ENCODE assay signal across 8 mouse cellular contexts in the genomic region with DNA sequence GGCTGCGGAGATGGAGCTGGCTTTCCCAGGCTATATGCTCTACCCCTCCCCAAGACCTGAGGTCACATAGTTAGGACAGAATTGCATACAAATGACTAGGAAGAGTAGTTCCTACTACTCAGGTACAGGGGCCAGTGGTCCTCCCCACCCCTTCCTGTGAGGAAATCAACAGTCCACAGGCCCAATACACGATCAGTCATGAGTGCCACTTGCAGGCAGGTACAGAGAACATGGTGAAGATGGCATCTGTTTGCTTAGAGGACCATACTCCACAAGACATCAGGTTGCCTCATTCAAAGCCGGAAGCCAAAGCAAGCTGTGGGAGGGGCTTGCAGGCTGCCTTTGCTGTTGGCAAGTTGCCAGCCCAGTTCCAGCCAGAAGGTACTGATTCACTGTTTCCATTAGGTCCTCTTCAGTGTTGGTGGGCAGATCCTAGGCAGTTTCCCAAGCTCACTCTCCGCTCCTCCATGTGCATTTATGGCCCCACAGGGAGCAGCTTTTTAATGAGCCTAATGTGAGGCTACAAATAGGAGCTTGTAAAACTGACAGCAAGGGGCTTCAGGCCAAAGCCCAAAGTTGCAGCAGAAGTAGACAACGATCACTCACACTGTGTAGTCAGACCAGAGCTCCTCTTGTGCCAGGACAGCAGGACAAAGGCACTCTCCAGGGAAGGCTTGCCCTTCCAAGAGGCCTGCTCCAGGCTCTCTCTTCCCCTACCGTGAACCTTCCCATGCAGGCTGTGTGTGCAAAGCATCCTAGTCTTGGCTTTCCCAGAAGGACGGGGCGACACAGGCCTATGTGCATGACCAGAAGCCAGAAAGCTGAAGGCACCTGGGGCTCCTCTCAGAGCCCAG.
A peak's percentile ranks its signal among the peaks of the same experiment; 100 is the strongest.
DNase-seq lines count a peak whose midpoint lies in the region; ATAC-seq lines count a peak whose summit lies in the region.

No protein-coding gene starts in this region.

- no peak for ATAC-seq in heart, embryonic 13.5 days (ENCODE audit: extremely low read depth, insufficient number of reproducible peaks, low FRiP score, low TSS enrichment)
- ATAC-seq in lung, embryonic 16.5 days (ENCODE audit: low read depth) = peak; percentile 72
- ATAC-seq in stomach, embryonic 14.5 days (ENCODE audit: insufficient number of reproducible peaks, insufficient read depth, low FRiP score, low read depth) = peak; percentile 54; the same call in 1 of the 2 replicates
- ATAC-seq in erythroblast, adult 5-6 weeks (replicated peaks; ENCODE audit: low FRiP score, poor library complexity, severe bottlenecking) = no peak

- H3K36me3 ChIP-seq in heart, embryonic 13.5 days = no peaks in the 10 kb centered on the region
- no peaks in the 10 kb centered on the region for H3K36me3 ChIP-seq in lung, embryonic 16.5 days (ENCODE audit: control insufficient read depth, insufficient read depth, low read length)
- H3K36me3 ChIP-seq in stomach, embryonic 14.5 days (ENCODE audit: control insufficient read depth, insufficient read depth, low read length) = no peaks in the 10 kb centered on the region

- H3K9ac ChIP-seq in heart, embryonic 13.5 days = peak overlapping the region; percentile 28
- no peak overlapping the region for H3K9ac ChIP-seq in lung, embryonic 16.5 days (ENCODE audit: low read length)
- H3K9ac ChIP-seq in stomach, embryonic 14.5 days (replicated peaks; ENCODE audit: low read depth, low read length) = no peak overlapping the region

- 0 out of 2 replicates have a peak overlapping the region, but pooled peaks have one; percentile 15 for H3K4me2 ChIP-seq in heart, embryonic 13.5 days
- H3K4me2 ChIP-seq in lung, embryonic 16.5 days (ENCODE audit: low read depth, low read length) = no peak overlapping the region
- no peak overlapping the region for H3K4me2 ChIP-seq in stomach, embryonic 14.5 days (replicated peaks; ENCODE audit: low read depth, low read length)

- H3K27me3 ChIP-seq in heart, embryonic 13.5 days (replicated peaks) = no peaks in the 10 kb centered on the region
- no peaks in the 10 kb centered on the region for H3K27me3 ChIP-seq in lung, embryonic 16.5 days (ENCODE audit: control insufficient read depth, insufficient read depth, low read depth, low read length)
- H3K27me3 ChIP-seq in stomach, embryonic 14.5 days (ENCODE audit: control insufficient read depth, insufficient read depth, low read length) = no peaks in the 10 kb centered on the region

- DNase-seq in ovary, postnatal 10 days (ENCODE audit: low spot score) = peak; percentile 26
- no peak for DNase-seq in ovary, adult 18-20 months (ENCODE audit: low spot score)
- peak; percentile 70 for DNase-seq in brain, adult 2 months (ENCODE audit: low read depth, low spot score)
- DNase-seq in kidney, postnatal 14 days = peak; percentile 56

- H3K4me1 ChIP-seq in heart, embryonic 13.5 days = peaks cover 65% of the 10 kb centered on the region
- H3K4me1 ChIP-seq in lung, embryonic 16.5 days (replicated peaks; ENCODE audit: control insufficient read depth, insufficient read depth, low read length) = peaks cover 6% of the 10 kb centered on the region; the same call in 1 of the 2 replicates
- H3K4me1 ChIP-seq in stomach, embryonic 14.5 days (ENCODE audit: control insufficient read depth, insufficient read depth, low read length) = no peaks in the 10 kb centered on the region

- no peak overlapping the region for H3K4me3 ChIP-seq in heart, embryonic 13.5 days
- H3K4me3 ChIP-seq in lung, embryonic 16.5 days (ENCODE audit: low read length) = no peak overlapping the region
- H3K4me3 ChIP-seq in stomach, embryonic 14.5 days (ENCODE audit: low read depth, low read length) = no peak overlapping the region

- no peaks in the 10 kb centered on the region for H3K9me3 ChIP-seq in heart, embryonic 13.5 days
- no peaks in the 10 kb centered on the region for H3K9me3 ChIP-seq in lung, embryonic 16.5 days (ENCODE audit: control insufficient read depth, low read length)
- no peaks in the 10 kb centered on the region for H3K9me3 ChIP-seq in stomach, embryonic 14.5 days (ENCODE audit: control insufficient read depth, low read depth, low read length)

- peak overlapping the region; percentile 96 for H3K27ac ChIP-seq in heart, embryonic 13.5 days (replicated peaks)
- H3K27ac ChIP-seq in lung, embryonic 16.5 days (ENCODE audit: low read length) = no peak overlapping the region
- H3K27ac ChIP-seq in stomach, embryonic 14.5 days (ENCODE audit: low read length) = no peak overlapping the region

- 52% methylated on average over 8 of the region's 8 CpGs for whole genome bisulfite sequencing in heart, embryonic 13.5 days
- WGBS in lung, embryonic 16.5 days = 66% methylated on average over 8 of the region's 8 CpGs
- WGBS in stomach, embryonic 14.5 days = 70% methylated on average over 8 of the region's 8 CpGs

Comparison
In these comparisons a context has a peak if more than half of its experiments do, and no peak if none do; other contexts are left out.
1. ATAC-seq: peak in lung, embryonic 16.5 days (single experiment) and stomach, embryonic 14.5 days (single experiment); none in heart, embryonic 13.5 days (single experiment) and erythroblast, adult 5-6 weeks (single experiment).